Mouse (Mus musculus) layer of hippocampus, adult 8-10 months (tissue): ENCODE measurements around the gene 1700001O22Rik. TPM values are rescaled to one million over a fixed set of nuclear protein-coding genes. Genes with fewer than 3 reads are reported as not detected.

ENCODE experiments used
- DNase-seq, 2 experiments: peaks; one replicate each; pipeline ENCODE4 v3.0.0; 2022; ENCODE audit warnings: low spot score in 2 of 2
- total RNA-seq, 4 experiments: library from RNA; stranded (reverse); gene quantifications; 2 replicates each; pipeline ENCODE4 v1.2.4; 2022

Gene 1700001O22Rik
- total RNA-seq, 4 experiments from 2014 or later, result 6.1 to 12.4 (median 7.1) TPM

DNA sequence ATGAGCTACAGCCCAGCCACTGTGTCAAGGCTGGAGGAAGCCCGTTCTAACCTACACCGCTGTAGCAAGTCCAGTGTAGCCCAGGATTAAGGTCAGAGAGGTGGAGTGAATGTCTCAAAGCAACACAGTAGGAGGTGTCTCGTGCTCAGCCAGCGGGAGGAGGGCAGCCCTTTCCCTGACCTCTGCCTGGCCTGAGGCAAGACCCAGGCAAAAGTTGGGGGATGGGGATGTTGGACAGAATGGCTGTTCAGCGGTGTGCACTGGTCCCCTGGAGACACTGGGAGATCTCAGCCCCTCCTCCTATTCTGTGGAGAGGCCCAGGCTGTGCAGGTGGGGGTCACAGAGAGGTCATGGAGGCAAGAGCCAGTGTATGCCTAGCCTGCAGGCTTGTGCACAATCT lies 24.2 kb downstream of the 1700001O22Rik start:
- DNase-seq, result no peak

DNA sequence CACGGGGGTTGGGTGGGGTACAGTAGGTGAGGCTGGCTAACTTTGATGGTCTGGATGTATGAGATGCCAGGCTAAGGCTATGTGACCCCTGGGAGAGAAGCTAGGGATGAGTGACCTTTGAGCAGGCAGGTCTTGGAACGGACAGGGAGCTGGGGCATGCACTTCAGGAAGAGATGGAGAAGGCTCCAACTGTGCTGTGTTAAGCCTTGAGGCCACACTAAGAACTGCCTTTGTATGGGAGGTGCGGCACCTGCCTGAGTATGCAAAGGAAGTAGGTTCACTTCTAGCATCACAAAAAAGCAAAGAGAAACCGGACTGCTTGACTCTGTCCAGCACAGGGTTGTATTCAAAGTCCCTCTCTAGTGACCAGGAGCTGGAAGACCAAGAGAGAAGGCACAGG lies 25.2 kb downstream of the 1700001O22Rik start:
- DNase-seq, result no peak

DNA sequence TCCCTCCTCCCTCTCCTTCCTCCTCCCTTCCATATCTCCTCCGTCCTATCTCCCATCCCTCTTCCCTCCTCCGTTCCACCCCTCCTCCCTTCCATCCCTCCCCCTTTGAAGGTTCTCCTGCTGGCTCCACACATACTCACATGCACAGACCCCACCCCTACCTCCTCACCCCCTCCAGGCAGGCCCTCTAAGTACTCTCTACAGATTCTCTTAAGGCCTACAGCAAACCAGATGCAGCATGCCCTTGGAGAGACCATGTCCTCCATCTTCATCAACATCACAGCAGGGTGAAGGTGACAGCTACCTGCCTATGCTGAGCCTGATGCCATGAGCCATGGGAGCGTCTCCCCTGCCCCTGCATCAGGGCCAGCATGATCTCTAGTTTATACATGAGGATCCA lies 26.2 kb downstream of the 1700001O22Rik start:
- DNase-seq, result no peak

DNA sequence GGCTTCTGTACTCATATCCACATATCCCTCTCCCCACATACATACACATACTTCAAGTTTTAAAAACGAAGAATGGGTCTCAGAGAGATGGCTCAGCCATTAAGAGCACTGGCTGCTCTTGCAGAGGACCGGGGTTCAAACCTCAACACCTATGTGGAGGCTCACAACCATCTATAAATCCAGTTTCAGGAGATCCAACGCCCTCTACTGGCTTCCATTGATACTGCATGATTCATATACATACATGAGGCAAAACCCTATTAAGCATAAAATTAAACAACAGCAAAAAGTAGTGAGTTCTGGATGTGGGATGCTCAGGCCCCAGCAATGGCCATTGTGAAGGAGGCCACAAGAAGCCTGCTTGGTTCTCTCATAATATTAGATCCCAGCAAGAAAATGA lies 27.5 kb downstream of the 1700001O22Rik start:
- DNase-seq, result no peak

DNA sequence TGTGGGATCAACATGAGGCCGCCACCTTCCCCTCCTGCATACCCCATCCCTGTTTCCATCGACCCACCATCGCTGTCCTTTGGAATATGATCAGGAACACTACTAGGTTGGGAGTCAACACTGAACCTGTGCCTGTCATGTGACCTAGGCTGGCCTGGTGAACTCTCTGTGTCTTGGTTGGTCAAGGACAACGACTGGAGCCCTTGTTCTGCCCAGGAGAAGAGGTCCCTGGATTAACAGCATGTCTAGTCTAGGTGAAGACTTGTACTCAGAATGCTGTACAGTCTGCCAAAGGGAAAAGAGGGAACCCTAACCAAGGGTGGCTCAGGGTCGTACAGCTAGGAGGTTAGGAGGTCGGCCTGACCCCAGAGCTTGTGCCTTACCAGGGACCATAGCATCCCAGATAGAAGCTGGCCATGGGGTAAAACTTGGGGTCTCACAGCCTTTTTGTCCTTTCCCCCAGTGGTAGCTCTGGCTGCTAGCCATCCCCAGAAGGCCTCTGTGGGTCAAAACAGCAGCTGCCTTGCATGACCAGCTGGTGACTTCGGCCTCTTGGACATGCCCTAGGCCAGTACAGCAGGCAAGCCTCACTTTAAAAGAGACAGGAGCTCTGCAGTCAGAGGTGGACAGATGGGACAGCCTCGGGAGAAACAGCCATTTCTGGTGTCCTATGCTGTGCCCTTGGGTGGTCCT lies 30.0 kb downstream of the 1700001O22Rik start:
- DNase-seq, result no peak

DNA sequence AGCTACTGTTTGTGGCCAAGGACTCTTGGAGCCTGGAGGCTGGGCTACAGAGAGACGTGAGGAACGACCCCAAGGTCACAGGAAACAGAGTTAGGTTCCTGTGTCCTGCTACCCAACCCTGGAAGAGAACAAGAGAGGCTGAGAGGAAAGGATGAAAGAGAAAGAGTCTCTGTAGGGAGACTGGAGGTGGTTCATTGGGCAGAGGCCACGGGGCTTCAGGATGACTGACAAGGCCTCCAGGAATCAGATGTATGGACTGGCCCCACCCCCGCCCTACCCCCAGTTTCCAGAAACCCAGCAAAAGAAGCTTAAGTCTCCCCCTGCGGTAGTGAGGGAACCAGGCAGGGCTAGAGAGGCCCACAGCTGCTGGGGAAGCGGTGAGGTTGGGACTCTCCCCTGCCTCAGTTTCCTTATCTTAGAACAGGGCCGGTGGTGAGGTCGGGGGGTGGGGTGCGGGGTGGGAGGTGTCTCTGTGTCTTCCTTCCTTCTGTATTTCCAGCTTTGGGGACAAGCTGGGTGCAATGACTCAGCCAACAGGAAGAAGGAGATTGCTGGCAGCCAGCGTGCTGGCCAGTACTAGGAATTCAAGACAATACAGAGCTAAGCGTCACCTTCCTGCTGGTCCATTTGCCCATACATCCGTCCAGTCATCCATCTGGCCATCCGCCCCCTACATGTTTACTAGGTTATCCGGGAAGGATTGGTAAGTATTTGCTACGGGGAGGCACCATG lies 30.7 kb downstream of the 1700001O22Rik start:
- DNase-seq, result no peak

DNA sequence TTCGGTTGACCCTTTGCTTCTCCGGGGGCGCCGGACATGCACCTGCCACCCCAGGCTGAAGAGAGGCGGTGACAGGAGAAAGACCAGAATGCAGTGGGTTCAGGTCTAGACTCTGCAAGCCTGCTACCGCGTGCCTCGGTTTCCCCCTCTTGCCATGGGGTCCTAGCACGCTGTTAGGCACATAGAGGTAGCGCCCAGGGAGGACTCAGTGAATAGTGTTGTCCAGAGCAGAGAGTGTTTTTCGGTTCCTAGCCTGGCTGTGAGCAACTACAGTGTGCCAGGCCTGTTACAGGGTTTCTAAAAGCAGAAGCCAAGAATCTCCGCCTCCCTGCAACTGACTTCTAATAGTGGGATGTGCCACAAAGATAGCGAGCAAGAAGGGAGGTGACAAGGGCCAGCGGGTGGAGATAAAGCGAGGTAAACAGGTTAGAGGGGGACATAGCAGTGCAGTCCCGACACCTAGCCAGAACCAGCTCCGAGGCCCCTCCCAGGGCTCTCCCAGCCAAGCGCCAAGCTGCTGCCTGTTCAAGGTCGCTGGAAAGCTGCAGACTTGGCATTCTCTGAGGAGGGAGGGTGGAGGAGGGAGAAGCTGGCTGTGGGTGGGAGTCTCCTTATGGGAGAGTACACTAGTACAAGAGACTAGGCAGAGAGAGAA lies 31.5 kb downstream of the 1700001O22Rik start:
- peak; percentile 74 to 76 for DNase-seq

DNA sequence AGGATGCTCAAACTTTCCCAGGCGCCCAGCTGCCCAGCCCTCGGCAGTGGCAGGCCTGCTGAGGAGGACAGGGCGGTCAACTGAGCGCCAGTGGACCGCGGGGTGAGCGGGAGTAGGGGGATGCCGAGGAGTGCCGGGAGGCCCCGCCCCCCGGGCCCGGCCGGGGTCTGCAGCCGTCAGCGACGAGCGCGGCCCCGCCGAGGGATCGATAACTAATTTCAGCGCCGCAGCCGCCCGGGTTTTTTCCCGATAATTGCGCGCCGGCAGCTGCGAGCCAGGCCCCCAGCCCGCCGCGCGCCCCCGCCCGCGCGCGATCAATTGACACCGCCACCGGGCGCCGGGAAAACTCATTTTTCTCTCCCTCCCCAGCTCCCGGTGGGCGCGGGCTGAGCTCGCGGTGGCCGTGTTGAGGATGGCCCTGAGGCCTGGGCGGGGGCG lies 32.1 kb downstream of the 1700001O22Rik start:
- DNase-seq, result no peak

DNA sequence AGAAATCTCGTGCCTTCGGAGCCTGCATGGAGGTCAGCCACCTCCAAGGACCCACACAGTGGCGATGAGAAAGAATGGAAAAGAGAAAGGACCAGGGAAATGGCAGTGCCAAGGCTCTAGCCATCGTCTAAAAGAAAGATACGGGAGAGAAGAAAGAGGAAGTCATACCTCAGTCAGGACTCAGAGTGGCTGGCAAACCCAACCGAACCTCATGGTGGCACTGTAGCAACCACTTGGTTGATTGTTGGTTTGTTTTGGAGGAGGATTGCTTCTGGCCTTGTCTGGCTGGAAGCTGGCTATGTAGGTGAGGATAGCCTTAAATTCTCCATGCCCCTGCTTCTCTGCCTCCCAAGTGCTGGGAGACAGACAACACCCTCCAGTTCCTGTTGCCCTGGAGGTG lies 34.3 kb downstream of the 1700001O22Rik start:
- no peak for DNase-seq

DNA sequence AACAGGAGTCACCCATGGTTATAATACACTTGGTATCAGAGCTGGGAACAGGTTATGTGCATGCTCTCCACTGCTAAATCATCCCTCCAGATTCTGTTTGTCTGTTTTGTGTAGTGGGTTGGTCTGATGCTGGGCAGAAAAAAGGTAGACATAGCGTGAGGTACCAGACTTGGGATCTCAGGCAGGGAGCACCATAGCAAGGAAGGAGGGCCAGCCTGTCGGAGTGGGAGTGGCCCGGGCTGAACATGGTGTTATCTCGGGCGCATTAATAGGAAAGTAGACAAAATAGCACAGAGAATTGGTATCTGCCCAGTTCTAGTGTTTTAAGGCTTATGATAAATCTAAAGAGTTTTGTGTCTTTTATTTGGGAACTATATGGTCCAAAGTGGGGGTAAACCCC lies 34.9 kb downstream of the 1700001O22Rik start:
- no peak for DNase-seq

DNA sequence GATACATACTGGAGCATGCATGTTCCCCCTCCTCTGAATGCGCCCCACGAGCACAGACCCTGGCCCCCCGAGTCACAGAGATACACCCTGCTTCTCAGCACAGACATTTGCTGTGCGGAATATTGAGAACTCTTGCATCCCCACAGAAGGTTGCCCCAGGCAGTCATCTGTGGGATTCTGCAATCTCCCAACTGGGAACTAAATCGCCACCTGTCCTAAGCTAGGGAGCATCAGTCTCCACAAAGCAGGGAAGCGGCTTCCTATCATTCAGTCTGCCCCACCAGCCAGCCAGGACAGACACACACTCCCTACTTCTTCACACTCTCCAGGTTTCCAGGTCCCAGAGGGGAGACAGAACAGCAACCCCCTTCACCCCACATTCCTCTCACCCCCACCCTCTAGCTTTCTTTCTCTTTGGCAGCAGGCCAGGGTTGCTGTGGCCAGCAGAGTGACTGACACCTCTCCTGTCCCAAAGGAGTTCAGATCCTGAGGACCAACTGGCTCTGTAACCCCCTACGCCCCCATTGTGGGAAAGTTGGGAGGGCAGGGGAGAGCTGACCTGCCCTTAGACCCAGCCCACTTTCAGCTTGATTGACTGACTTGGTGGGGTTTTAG lies 35.7 kb downstream of the 1700001O22Rik start:
- DNase-seq, result no peak

DNA sequence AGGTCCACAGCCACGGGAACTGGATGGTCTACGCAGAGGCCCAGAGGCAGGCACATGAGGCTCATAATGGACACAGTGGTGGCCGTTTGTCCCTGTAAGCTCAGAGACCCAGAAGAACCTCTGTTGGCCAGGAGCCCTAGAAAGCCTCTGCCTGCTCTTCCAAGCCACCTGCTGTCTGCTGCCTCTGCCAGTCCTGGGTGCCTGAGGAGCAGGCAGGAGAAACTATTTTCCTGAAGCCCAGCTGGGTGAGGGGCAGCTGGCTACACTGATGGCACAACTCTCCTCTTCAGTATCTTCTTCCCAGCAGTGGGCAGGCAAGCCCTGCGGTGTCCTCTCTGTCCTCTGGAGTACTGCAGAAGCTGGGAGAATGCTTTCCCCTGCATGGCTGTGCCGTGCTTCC lies 37.0 kb downstream of the 1700001O22Rik start:
- no peak for DNase-seq

DNA sequence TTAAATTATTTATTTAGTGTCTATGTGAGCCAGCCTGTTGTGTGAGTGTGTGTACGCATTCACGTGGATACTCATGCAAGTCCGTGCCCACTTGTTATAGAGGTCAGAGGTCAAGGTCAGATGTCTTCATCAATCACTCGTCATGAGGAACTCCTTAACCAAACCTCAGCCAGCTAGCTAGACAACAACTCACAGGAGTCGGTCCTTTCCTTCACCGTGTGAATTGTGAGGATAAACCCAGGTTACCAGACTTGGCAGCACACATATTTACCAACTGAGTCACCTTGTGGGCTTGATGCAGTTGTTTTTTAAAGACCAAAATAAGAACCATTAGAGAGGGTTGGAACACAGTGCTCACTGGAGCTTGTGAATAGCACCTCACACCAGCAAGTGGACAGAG lies 42.8 kb downstream of the 1700001O22Rik start:
- DNase-seq, result no peak

DNA sequence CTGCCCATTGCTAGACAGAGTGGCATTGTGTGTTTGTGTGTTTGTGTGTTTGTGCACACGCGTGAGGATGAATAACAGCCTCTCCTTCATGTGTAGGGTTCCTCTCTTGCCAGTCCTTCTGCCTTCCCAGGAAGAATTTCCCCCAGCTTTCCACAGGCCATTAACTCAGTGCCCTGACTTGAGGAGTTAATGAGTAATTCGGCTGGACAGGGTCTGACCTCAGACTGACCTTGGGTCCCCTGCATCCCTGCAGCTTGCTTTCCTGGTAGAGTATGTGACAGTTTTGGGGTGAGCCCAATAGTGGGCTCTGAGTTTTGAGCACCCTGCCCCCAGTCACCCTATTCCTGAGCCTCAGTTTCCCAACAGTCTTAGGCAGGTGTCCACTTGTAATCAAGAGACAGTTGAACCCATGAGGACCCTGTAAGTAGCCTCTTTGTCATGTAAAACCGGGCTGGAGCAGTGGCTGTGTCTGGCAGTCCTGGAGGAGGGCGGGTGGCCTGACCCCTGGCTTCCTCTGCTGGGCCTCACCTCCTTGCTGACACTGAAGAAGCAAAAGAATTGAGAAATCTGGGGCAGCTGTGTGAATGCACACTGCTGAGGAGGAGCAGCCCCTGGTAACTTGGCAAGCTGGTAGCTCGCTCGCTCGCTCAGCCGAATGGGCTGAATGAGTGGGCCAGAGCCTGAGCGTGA lies 43.5 kb downstream of the 1700001O22Rik start:
- DNase-seq, result no peak

DNA sequence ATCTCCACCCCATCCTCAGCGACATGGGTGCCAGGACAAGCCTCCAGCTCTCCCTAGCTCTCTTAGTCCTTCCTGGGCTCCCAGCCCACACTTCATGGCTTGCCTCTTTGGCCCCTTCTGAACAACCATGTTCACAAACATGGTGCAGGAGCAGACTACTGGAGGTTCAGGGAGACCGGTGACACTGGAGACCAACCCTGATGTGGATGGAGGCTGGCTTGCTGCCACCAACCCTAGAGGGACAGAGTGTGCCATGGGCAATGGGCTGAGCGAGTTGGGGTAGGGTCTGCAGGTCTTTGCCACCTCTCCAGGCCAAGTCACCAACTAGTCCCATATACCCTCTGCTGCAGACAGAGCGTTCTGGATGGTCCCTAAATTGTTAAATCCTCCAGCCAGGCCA lies 44.0 kb downstream of the 1700001O22Rik start:
- no peak for DNase-seq

DNA sequence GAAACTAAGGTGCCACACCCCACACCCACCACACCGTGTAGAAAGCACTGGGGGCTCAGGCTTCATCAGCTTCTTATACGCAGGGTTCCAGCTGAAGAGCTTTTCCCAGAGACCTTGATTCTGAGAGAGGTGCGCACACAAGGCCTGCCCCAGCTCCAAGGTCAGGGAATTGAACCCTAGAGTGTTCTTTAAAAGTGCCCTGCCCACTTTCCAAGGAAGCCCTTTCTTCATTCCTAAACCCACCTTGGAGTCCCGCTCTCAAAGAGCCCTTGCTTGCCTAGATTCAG lies 44.4 kb downstream of the 1700001O22Rik start:
- DNase-seq, result no peak

DNA sequence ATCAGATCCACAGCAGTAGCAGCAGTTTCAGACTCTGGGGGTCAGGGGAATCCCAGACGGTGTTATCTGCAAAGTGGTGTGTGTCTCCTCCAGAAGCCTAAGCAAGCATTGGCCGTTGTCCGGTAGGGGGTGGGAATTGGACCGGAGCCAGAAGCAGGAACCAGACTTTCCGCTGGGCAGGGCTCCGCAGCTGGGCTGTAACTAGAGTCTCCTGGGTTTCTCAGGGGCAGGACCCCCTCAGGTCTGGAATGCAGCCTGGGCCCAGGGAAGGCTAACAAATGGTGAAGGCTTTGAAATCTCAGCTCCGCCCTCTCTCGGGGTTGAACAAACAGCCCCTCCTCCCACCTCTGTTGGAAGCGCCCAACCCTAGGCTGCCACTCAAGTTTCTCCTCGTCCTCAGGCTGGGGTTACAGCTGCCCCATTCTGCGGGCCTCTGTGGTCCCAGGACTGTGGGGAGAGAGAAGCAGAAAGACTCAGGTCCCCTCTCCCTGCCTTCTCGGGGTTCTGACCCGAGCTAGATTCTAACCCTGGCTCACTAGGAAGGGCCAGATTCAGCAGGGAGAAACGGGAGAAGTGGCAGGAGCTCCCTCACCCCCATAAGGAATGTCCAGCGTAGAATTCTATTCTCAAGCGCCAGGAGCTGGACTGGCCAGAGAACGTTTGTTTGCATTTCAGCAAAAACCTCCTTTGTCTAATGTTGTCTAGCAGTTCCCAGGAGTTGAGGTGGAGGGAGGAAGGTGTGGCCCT lies 44.9 kb downstream of the 1700001O22Rik start:
- DNase-seq, result peak; percentile 55 to 61

DNA sequence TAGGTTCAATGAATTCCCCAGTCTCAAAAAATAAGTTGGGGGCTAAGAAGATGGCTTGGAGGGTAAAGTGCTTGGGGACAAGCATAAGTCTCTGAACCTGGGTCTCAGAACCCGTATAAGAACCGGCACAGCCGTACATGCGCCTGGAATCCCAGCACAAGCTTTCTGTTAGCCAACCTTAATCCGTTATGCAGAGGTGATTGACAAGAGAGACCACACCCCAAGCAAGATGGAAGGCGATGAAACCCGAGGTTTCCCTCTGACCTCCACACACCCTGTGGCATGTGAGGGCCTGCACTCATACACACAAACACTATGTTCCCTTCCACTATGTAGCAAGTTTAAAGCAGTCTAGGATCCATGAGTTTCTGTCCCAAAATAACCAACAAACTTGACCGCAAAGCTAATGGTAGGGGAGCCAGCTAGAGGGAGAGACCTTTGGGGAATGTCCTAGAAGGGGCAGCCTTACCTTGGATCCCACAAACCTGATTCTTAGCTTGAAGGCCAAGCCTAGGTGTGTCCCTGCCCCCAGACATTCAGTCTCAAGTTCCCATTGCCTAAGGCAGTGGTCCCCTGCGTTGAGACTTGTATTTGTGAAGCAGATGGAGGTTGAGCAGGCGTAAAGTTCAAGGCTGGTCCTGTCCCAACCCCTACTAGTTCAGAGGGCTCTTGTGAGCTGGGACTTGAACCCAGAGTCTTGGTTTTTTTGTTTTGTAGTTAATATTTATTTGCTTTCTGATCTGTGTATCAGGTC lies 46.3 kb downstream of the 1700001O22Rik start:
- DNase-seq, result no peak

DNA sequence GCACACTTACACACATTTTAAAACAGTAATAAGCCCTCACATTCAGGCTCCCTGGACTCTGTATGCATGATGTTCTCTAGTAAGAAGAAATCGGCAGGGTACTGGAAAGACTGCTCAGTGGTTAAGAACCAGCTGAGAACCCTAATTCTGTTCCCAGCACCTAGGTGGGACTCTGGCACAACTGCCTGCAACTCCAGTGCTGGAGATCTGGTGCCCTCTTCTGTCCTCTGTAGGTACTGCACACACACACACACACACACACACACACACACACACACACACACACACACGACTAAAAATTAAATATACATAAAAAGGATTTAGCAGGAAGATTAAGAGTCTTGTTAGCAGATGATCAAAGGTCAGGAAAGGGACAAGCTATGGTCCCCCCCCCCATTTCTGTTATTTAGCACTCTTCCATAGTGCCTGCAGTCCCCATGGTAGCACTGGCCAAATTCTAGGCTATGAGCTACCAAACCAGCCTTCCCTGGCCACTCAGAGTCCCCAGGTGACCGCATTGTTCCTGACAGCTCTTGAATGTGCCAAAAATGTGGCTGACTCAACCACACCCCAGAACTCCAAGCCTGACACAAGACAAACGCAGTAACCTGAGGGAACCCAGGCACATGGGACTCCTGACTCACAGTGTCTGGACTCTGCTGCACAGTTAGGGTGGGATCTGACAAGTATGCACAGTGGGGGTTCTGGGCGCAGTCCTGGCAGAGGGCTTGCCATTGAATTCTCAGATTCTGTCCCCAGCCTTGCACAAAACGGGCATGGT lies 47.3 kb downstream of the 1700001O22Rik start:
- no peak for DNase-seq
